Mouse (Mus musculus) intestine, postnatal 0 days (tissue): ENCODE measurements around the gene Rundc1. TPM values are rescaled to one million over a fixed set of nuclear protein-coding genes. Genes with fewer than 3 reads are reported as not detected.
"Not testable (repeated sequence)": the region's sequence is repeated elsewhere in the genome, so short reads cannot be mapped to it uniquely, and the experiment has no call there.

Experiments used
- ATAC-seq: fragments of 200-750 bp; cut with Nextera tagmentation; 2 replicates; pipeline ENCODE4 v1.8.0; 2017; ENCODE audit warnings: mild to moderate bottlenecking, moderate TSS enrichment, moderate library complexity
- H3K27ac ChIP-seq: fragments of 300-500 bp; sonication (generic); 2 replicates; pipeline ENCODE4 v1.5.1; 2014; ENCODE audit warnings: mild to moderate bottlenecking, low read depth, low read length, moderate library complexity
- H3K27me3 ChIP-seq: fragments of 300-500 bp; sonication (generic); replicated peaks from 2 replicates; pipeline ENCODE4 v1.6.1; 2014; ENCODE audit warnings: low read length, mixed read lengths; ENCODE audit not compliant: control insufficient read depth, insufficient read depth
- H3K36me3 ChIP-seq: fragments of 300-500 bp; sonication (generic); 2 replicates; pipeline ENCODE4 v1.6.1; 2014; ENCODE audit warnings: mild to moderate bottlenecking, moderate library complexity; ENCODE audit not compliant: control insufficient read depth, insufficient read depth
- H3K4me1 ChIP-seq: fragments of 300-500 bp; sonication (generic); replicated peaks from 2 replicates; pipeline ENCODE4 v1.6.1; 2014; ENCODE audit warnings: antibody characterized with exemption, low read length, mixed read lengths; ENCODE audit not compliant: control insufficient read depth, insufficient read depth
- H3K4me2 ChIP-seq: fragments of 300-500 bp; sonication (generic); replicated peaks from 2 replicates; pipeline ENCODE4 v1.6.1; 2014; ENCODE audit warnings: low read depth, mild to moderate bottlenecking, moderate library complexity
- H3K4me3 ChIP-seq: fragments of 300-500 bp; sonication (generic); 2 replicates; pipeline ENCODE4 v1.5.1; 2014; ENCODE audit warnings: low read depth, low read length
- H3K9ac ChIP-seq: fragments of 300-500 bp; sonication (generic); 2 replicates; pipeline ENCODE4 v1.6.1; 2014; ENCODE audit warnings: mild to moderate bottlenecking, low read depth, low read length
- H3K9me3 ChIP-seq: fragments of 300-500 bp; sonication (generic); 2 replicates; pipeline ENCODE4 v1.6.1; 2016; ENCODE audit warnings: mixed run types; ENCODE audit not compliant: control insufficient read depth
- CTCF ChIP-seq: sonication (generic); IDR thresholded peaks from 2 replicates; pipeline ENCODE4 v1.5.1; 2016; ENCODE audit warnings: low read depth, mild to moderate bottlenecking, control low read depth, antibody characterized with exemption, moderate library complexity
- WGBS: fragments of 180-500 bp; shearing (Covaris S2); extraction: QIAGEN DNeasy Blood & Tissue Kit; methylation state at CpG from one replicate; pipeline ENCODE4 v1.1.7; 2014; 5-methylcytosine and 5-hydroxymethylcytosine counted together
- polyA plus RNA-seq: library from polyadenylated mRNA; unstranded; fragments of >200 nt; fragmentation: Nextera tagmentation; extraction: Ambion mirVana; gene quantifications from 2 replicates; pipeline ENCODE4 v1.2.1, GENCODE M21; 2015

The Rundc1 gene
- 12.0 and 13.1 TPM in 2 replicates for polyA plus RNA-seq

DNA sequence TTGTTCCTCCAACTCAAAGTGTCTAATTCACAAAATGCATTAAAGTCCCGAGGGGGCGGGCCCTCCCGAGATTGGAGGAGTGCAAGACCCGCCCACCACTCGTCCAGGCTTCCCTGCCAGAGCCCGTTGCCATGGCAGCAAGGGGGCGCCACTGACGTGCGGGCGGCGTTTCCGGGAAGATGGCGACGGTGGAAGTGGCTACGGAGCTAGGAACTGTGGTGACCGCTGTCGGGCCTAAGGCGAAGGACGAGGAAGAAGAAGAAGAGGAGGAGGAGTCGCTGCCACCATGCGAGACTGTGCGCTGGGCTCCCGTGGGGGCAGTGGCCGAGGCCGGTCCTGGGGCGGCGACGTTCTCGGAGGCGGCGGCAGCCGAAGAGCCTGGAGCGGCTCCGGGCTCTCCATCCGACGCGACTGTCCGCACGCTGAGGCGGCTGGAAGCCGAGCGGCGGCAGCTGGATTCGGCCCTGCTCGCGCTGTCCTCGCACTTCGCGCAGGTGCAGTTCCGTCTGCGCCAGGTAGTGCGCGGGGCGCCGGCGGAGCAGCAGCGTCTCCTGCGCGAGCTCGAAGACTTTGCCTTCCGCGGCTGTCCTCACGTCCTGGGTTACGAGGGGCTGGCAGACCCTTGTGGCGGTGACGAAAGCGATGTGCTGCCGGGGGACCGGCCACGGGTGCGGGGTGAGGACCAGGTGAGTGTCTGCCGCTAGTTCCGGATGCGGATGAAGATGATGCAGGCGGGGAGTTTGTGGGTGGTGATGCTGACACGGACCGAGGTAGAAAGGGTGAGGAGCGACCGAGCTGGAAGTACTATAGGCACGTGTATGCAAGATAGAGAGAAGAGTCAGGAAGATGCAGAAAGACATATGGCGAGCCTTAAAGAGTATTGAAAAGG is at the start of gene Rundc1, which contains the start of gene Ptges3l:
Rundc1 (plus strand) TSS at position 161 of the 889 bp plus-strand sequence.
Ptges3l (minus strand) TSS at position 409 of the 889 bp plus-strand sequence.
- no peaks in the 10 kb centered on the region for H3K9me3 ChIP-seq
- ATAC-seq = peak; percentile 92
- H3K4me3 ChIP-seq = peak within 1 kb of the TSS; percentile 79
- H3K36me3 ChIP-seq = peaks cover 9% of the 10 kb centered on the region
- H3K27ac ChIP-seq = peak within 1 kb of the TSS; percentile 88
- under 1% methylated on average over 78 of the region's 81 CpGs for WGBS
- peak; percentile 69 for TF ChIP-seq CTCF
- H3K27me3 ChIP-seq = no peaks in the 10 kb centered on the region
- H3K9ac ChIP-seq = peak within 1 kb of the TSS; percentile 67
- H3K4me1 ChIP-seq = 0 out of 2 replicates have a peak, but pooled peaks cover 5% of the 10 kb centered on the region
- H3K4me2 ChIP-seq = peak within 1 kb of the TSS; percentile 82

DNA sequence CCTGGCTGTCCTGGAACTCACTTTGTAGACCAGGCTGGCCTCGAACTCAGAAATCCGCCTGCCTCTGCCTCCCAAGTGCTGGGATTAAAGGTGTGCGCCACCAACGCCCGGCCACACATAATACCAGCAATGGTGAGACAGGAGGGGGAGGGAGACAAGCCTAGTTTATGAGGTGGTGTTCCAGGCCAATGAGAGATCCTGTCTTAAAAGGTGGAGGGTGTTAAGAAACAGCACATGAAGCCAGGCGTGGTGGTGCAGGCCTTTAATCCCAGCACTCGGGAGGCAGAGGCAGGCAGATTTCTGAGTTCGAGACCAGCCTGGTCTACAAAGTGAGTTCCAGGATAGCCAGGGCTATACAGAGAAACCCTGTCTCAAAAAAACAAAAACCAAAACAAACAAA is 46.7 kb upstream of the Rundc1 start:
- not testable (repeated sequence) for ATAC-seq

DNA sequence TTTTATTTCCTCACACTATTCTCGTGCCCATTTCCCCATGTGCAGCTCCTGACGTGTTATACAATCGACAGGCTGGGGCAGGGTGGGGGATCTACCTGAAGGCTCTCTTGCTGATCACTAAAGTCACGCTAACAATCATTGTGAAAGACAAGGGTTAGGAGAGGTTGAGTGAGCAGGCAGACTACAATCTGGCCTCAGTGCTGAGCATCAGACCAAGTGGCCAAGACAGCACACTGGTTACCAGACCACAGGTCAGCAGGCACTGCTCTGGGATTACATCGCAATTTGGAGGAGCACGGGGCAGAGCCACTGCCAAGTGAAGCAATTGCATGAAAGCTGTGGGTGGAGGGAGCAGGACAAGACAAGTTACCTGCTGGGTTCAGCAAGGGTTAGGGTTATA is 46.0 kb upstream of the Rundc1 start:
- no peaks in the 10 kb centered on the region for H3K9me3 ChIP-seq
- ATAC-seq = peak; percentile 48
- no peak overlapping the region for H3K4me2 ChIP-seq
- no peak overlapping the region for H3K4me3 ChIP-seq
- WGBS = 73% methylated on average over 6 of the region's 6 CpGs
- peaks cover 6% of the 10 kb centered on the region; the same call in 1 of the 2 replicates for H3K36me3 ChIP-seq
- H3K27me3 ChIP-seq = no peaks in the 10 kb centered on the region
- no peak for TF ChIP-seq CTCF
- H3K4me1 ChIP-seq = no peaks in the 10 kb centered on the region
- no peak overlapping the region for H3K27ac ChIP-seq
- H3K9ac ChIP-seq = no peak overlapping the region

More for the DNA sequence above, 46.7 kb upstream of the Rundc1 start:
- H3K27me3 ChIP-seq, H3K27ac ChIP-seq, H3K36me3 ChIP-seq, H3K4me1 ChIP-seq, H3K9me3 ChIP-seq, H3K4me3 ChIP-seq, H3K9ac ChIP-seq, H3K4me2 ChIP-seq: not testable (repeated sequence)
- WGBS = 96% methylated on average over 8 of the region's 8 CpGs

DNA sequence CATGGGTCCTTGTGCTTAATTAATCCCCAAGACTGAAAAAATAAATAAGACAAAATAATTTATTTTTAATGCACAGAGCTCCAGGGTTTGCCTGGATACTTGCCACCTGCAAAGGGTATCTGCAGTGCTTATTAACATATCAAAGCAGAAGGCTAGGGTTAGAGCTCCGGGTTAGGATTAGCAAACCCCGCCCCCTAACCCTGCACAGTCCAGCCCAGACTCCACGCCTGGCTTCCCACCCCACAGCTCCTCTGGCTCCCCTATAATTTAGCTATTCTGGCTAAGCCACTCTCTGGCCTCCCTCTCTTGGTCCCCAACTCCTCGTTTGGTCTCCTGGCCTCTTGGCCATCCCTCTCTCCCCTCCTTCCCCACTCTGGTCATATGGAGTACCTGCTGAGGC is 43.1 kb upstream of the Rundc1 start:
- Histone ChIP-seq H3K9me3 (no peaks in the 10 kb centered on the region), H3K4me1 (no peaks in the 10 kb centered on the region), H3K4me3 (no peak overlapping the region), H3K9ac (no peak overlapping the region), H3K4me2 (no peak overlapping the region), H3K27ac (no peak overlapping the region), H3K36me3 (no peaks in the 10 kb centered on the region), H3K27me3 (no peaks in the 10 kb centered on the region)
- ATAC-seq = no peak
- WGBS = 29% methylated on average over 4 of the region's 4 CpGs
- TF ChIP-seq CTCF = no peak

DNA sequence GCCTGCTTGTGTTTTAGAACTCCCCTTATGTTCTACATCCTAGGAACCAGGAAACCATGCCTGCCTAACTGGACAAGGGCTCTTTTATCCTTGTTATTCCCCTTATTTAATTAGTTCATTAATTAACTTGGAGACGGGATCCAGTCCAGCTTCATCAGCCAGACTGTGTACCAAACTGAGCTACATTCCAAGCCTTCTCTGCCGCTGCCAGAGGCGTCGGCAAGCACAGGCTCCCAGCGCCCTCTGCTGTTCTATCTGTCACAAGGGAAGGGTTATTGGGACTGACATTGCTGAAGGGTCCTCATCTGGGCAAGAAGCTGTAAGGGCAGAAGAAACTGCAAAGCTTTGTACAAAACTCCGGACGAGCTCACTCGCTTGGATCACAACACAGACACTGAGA is 29.8 kb upstream of the Rundc1 start:
- Histone ChIP-seq H3K4me2 (no peak overlapping the region), H3K27ac (no peak overlapping the region), H3K4me3 (no peak overlapping the region), H3K9ac (no peak overlapping the region), H3K4me1 (no peaks in the 10 kb centered on the region), H3K36me3 (no peaks in the 10 kb centered on the region), H3K27me3 (no peaks in the 10 kb centered on the region), H3K9me3 (no peaks in the 10 kb centered on the region)
- WGBS = 2% methylated on average over 8 of the region's 8 CpGs
- ATAC-seq = peak; percentile 38; the same call in 1 of the 2 replicates
- peak; percentile 98 for TF ChIP-seq CTCF

DNA sequence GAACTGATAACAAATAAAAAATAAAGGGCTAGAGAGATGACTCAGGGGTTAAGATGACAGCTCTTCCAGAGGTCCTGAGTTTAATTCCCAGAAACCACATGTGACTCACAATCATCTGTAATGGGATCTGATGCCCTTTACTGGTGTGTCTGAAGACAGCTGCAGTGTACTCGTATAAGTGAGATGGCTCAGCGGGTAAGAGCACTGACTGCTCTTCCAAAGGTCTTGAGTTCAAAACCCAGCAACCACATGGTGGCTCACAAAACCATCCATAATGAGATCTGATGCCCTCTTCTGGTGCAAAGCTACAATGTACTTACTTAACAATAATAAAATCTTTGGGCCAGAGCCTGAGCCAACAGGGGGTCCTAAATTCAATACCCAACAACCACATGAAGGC is 9.6 kb upstream of the Rundc1 start:
- H3K4me3 ChIP-seq = no peak overlapping the region
- no peak overlapping the region for H3K9ac ChIP-seq
- WGBS = 76% methylated on average over 2 of the region's 2 CpGs
- TF ChIP-seq CTCF = peak; percentile 33; the same call in 1 of the 2 replicates
- H3K27me3 ChIP-seq = no peaks in the 10 kb centered on the region
- H3K36me3 ChIP-seq = peaks cover 29% of the 10 kb centered on the region
- H3K9me3 ChIP-seq = no peaks in the 10 kb centered on the region
- H3K4me1 ChIP-seq = no peaks in the 10 kb centered on the region
- H3K4me2 ChIP-seq = no peak overlapping the region
- H3K27ac ChIP-seq = no peak overlapping the region
- ATAC-seq = no peak
